Mouse (Mus musculus) C2C12 (cell line): ENCODE results near the gene Ttf2.
A peak's percentile ranks its signal among the peaks of the same experiment; 100 is the strongest.

Experiments
- CTCF ChIP-seq: IDR thresholded peaks from one replicate; pipeline ENCODE4 v1.5.1; 2011; ENCODE audit not compliant: control insufficient read depth, insufficient read depth, insufficient read length
- MAX ChIP-seq: IDR thresholded peaks from one replicate; pipeline ENCODE4 v1.6.1; 2011; ENCODE audit warnings: mild to moderate bottlenecking, control low read depth
- MYOD1 ChIP-seq: IDR thresholded peaks from one replicate; pipeline ENCODE4 v1.6.1; 2011; ENCODE audit warnings: low read depth; ENCODE audit not compliant: control insufficient read depth, insufficient read length
- MYOG ChIP-seq: IDR thresholded peaks from one replicate; pipeline ENCODE4 v1.6.1; 2011; ENCODE audit not compliant: control insufficient read depth, insufficient read length; ENCODE audit errors: extremely low read depth

GRCm38 (mm10) chr3:100969176-100969917, at the start of gene Ttf2:
- no peak for TF ChIP-seq CTCF
- TF ChIP-seq MAX: peak; percentile 86
- TF ChIP-seq MYOG: no peak
- no peak for TF ChIP-seq MYOD1
